Mouse (Mus musculus) natural killer cell, adult 2 months (primary cell): ENCODE measurements at regions not wholly inside any gene's neighbourhood (a gene's known extent, or its start where the extent isn't known, plus 50 kb on each side); places are given as distances from the start of the nearest gene placed in this dataset.

Experiments
- DNase-seq, 2 experiments: peaks; one replicate each; pipeline ENCODE4 v3.0.0; 2022; ENCODE audit warnings: low spot score in 2 of 2

DNA sequence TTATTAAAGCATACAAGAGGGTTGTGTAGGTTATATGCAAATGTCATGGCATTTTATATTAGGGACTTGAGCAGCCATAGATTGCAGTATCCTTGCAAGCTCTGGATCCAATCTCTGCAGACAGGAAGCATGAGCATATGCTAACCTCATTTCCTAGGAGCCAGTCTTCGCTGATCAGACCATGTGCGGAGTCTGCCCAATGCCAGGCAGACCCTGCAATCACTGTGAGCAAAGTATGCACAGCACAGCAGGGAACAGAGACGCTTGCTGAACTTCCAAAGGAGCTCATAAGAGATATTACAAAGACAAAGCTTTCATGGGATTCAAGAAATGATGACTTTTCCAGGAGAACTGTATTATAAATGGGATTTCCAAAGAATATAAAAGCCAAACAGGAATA lies 65.2 kb upstream of the Fbxl4 start:
- DNase-seq: no peak

DNA sequence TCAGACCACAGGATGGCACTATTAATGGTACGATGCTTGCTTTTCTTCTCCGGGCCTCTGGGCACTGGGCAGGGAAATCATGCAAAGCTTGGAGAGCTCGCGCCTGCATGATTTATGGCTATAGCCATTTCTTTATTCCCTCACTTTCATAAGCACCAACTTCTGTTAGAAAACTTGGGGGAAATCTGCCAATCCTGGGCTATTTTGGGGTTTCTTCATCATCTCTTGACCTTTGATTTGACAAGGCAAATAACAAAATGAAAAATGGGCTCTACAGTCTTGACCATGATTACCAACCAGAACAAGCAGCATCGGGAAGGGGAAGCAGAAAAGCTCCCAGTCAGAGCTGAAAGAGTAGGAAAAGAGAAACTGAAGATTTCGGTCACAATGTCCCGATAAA lies 57.1 kb upstream of the Fbxl4 start:
- no peak for DNase-seq

DNA sequence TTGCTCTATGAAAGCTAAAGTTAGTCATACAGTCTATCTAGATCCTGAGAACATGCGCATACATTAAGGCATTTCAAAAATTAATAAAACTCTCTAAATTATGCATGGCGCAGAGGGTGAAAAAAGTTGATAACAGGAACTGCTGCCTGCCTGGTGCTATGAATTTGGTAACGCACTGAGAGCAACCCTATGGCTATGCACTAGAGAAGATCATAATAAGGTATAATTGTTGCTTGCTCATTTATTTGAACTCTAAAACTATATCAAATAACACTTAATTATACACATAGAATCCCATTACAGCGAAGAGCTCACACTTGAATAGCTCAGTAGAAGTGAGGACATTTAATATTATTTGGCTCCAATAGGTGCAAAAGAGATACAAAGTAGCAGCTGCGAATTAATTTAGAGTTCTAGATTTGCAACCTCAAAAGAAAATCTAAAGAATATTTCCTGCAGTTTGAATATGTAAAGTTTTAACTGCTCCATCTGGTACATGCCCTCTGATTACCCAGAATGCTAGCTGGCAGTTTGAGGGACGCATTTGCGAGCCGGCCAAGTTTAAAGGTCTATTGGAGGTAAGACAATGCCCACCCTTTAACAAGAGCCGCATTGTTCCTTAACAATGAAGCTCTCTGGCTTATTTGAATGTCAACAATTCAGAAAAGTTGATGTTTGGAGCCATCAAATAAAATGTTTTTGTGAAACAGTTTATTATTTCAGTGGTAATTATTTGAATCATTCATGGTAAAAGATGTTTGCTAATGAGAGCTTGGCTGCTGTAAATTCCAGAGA lies 56.0 kb upstream of the Fbxl4 start:
- no peak for DNase-seq

DNA sequence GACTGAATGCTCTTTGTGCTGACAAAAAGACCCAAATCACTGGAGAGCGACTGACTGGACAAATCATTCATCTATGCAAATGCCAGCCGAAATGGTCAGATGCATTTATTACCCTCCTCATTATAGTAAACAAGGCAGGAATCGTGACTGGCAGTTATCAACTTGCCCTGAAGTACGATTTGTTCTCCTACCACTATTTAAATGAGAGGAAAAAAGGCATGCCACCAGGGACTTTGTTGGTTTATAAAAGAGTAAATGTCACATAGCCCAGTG lies 55.5 kb upstream of the Fbxl4 start:
- DNase-seq: no peak

DNA sequence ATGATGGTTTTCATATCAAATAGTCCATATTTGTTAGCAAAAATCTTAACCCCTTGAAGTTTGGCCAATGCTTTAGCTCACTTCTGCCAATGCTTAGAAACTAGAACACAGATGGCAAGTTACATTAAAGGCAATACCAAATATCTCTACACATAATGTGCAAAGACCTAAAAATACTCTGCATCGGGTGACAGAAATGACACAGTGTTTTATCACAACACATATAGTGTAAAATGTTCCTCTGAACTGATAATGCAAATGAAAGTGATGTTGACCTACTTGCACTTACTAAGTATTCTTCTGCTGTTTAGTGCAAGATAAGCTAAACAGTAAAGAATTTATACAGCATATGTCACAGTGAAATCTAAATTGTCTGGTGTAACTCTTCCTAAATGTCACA lies 55.1 kb upstream of the Fbxl4 start:
- no peak for DNase-seq
